Mouse (Mus musculus): ENCODE results near the gene Mgat4c. TPM values are rescaled to one million over a fixed set of nuclear protein-coding genes. Genes with fewer than 3 reads are reported as not detected.
"Not testable (repeated sequence)": the region's sequence is repeated elsewhere in the genome, so short reads cannot be mapped to it uniquely, and the experiment has no call there.

The Mgat4c gene
- polyA plus RNA-seq, 1 experiment, result not detected

GRCm38 (mm10) chr10:102308892-102309479 is 627.7 kb downstream of the Mgat4c start:
- Histone ChIP-seq H3K4me1 (ENCODE audit: control insufficient read depth, insufficient read depth, low read length) (no peaks in the 10 kb centered on the region), H3K4me3 (replicated peaks; ENCODE audit: control insufficient read depth, low read depth, low read length) (no peak overlapping the region), H3K27ac (ENCODE audit: control insufficient read depth, insufficient read depth, low read depth, low read length, poor library complexity) (no peak overlapping the region)
- WGBS, result 80% methylated on average over 5 of the region's 5 CpGs
- TF ChIP-seq POLR2A (IDR thresholded peaks at IDR 0.05; ENCODE audit: borderline replicate concordance, control insufficient read depth, low read depth, low read length), result no peak
- TF ChIP-seq CTCF (IDR thresholded peaks at IDR 0.05; ENCODE audit: control insufficient read depth, insufficient read depth, low read length), result no peak

GRCm38 (mm10) chr10:102365685-102366381 is 684.5 kb downstream of the Mgat4c start:
- H3K27ac ChIP-seq (ENCODE audit: control insufficient read depth, insufficient read depth, low read depth, low read length, poor library complexity), result no peak overlapping the region
- WGBS, result 78% methylated on average over 5 of the region's 5 CpGs
- no peak for TF ChIP-seq CTCF (IDR thresholded peaks at IDR 0.05; ENCODE audit: control insufficient read depth, insufficient read depth, low read length)
- no peak for TF ChIP-seq POLR2A (IDR thresholded peaks at IDR 0.05; ENCODE audit: borderline replicate concordance, control insufficient read depth, low read depth, low read length)
- no peak overlapping the region for H3K4me3 ChIP-seq (replicated peaks; ENCODE audit: control insufficient read depth, low read depth, low read length)
- no peaks in the 10 kb centered on the region for H3K4me1 ChIP-seq (ENCODE audit: control insufficient read depth, insufficient read depth, low read length)

GRCm38 (mm10) chr10:102370576-102370975 is 689.3 kb downstream of the Mgat4c start:
- WGBS, result 61% methylated on average over 1 of the region's 1 CpGs
- TF ChIP-seq CTCF (IDR thresholded peaks at IDR 0.05; ENCODE audit: control insufficient read depth, insufficient read depth, low read length) (no peak), POLR2A (IDR thresholded peaks at IDR 0.05; ENCODE audit: borderline replicate concordance, control insufficient read depth, low read depth, low read length) (no peak)
- Histone ChIP-seq H3K4me3 (replicated peaks; ENCODE audit: control insufficient read depth, low read depth, low read length) (no peak overlapping the region), H3K4me1 (ENCODE audit: control insufficient read depth, insufficient read depth, low read length) (no peaks in the 10 kb centered on the region), H3K27ac (ENCODE audit: control insufficient read depth, insufficient read depth, low read depth, low read length, poor library complexity) (no peak overlapping the region)

- Histone ChIP-seq H3K4me1 (ENCODE audit: control insufficient read depth, insufficient read depth, low read length) (no peaks in the 10 kb centered on the region), H3K4me3 (replicated peaks; ENCODE audit: control insufficient read depth, low read depth, low read length) (no peak overlapping the region), H3K27ac (ENCODE audit: control insufficient read depth, insufficient read depth, low read depth, low read length, poor library complexity) (no peak overlapping the region)
- TF ChIP-seq POLR2A (IDR thresholded peaks at IDR 0.05; ENCODE audit: borderline replicate concordance, control insufficient read depth, low read depth, low read length) (no peak), CTCF (IDR thresholded peaks at IDR 0.05; ENCODE audit: control insufficient read depth, insufficient read depth, low read length) (no peak)
Observed at GRCm38 (mm10) chr10:102372111-102372510, 690.8 kb downstream of the Mgat4c start.

- WGBS, result 85% methylated on average over 4 of the region's 4 CpGs
- no peak overlapping the region for H3K4me3 ChIP-seq (replicated peaks; ENCODE audit: control insufficient read depth, low read depth, low read length)
- no peak for TF ChIP-seq CTCF (IDR thresholded peaks at IDR 0.05; ENCODE audit: control insufficient read depth, insufficient read depth, low read length)
- no peaks in the 10 kb centered on the region for H3K4me1 ChIP-seq (ENCODE audit: control insufficient read depth, insufficient read depth, low read length)
- no peak overlapping the region for H3K27ac ChIP-seq (ENCODE audit: control insufficient read depth, insufficient read depth, low read depth, low read length, poor library complexity)
Observed at GRCm38 (mm10) chr10:102374061-102374460, 692.8 kb downstream of the Mgat4c start.

GRCm38 (mm10) chr10:102377377-102377776 is 696.1 kb downstream of the Mgat4c start:
- TF ChIP-seq POLR2A (IDR thresholded peaks at IDR 0.05; ENCODE audit: borderline replicate concordance, control insufficient read depth, low read depth, low read length) (no peak), CTCF (IDR thresholded peaks at IDR 0.05; ENCODE audit: control insufficient read depth, insufficient read depth, low read length) (no peak)
- WGBS, result 68% methylated on average over 4 of the region's 4 CpGs
- no peak overlapping the region for H3K4me3 ChIP-seq (replicated peaks; ENCODE audit: control insufficient read depth, low read depth, low read length)

GRCm38 (mm10) chr10:102389223-102389622 is 707.9 kb downstream of the Mgat4c start:
- WGBS, result 2% methylated on average over 1 of the region's 1 CpGs
- H3K4me1 ChIP-seq (ENCODE audit: control insufficient read depth, insufficient read depth, low read length), result no peaks in the 10 kb centered on the region
- H3K27ac ChIP-seq (ENCODE audit: control insufficient read depth, insufficient read depth, low read depth, low read length, poor library complexity), result no peak overlapping the region
- TF ChIP-seq POLR2A (IDR thresholded peaks at IDR 0.05; ENCODE audit: borderline replicate concordance, control insufficient read depth, low read depth, low read length), result no peak
- no peak for TF ChIP-seq CTCF (IDR thresholded peaks at IDR 0.05; ENCODE audit: control insufficient read depth, insufficient read depth, low read length)
- H3K4me3 ChIP-seq (replicated peaks; ENCODE audit: control insufficient read depth, low read depth, low read length), result no peak overlapping the region

More at GRCm38 (mm10) chr10:102377377-102377776, 696.1 kb downstream of the Mgat4c start:
- Histone ChIP-seq H3K4me1 (ENCODE audit: control insufficient read depth, insufficient read depth, low read length) (no peaks in the 10 kb centered on the region), H3K27ac (ENCODE audit: control insufficient read depth, insufficient read depth, low read depth, low read length, poor library complexity) (no peak overlapping the region)

- H3K4me3 ChIP-seq (replicated peaks; ENCODE audit: control insufficient read depth, low read depth, low read length), result no peak overlapping the region
- no peak overlapping the region for H3K27ac ChIP-seq (ENCODE audit: control insufficient read depth, insufficient read depth, low read depth, low read length, poor library complexity)
- no peak for TF ChIP-seq CTCF (IDR thresholded peaks at IDR 0.05; ENCODE audit: control insufficient read depth, insufficient read depth, low read length)
- TF ChIP-seq POLR2A (IDR thresholded peaks at IDR 0.05; ENCODE audit: borderline replicate concordance, control insufficient read depth, low read depth, low read length), result no peak
- 86% methylated on average over 2 of the region's 2 CpGs for WGBS
- no peaks in the 10 kb centered on the region for H3K4me1 ChIP-seq (ENCODE audit: control insufficient read depth, insufficient read depth, low read length)
Observed at GRCm38 (mm10) chr10:102417654-102418272, 736.5 kb downstream of the Mgat4c start.

GRCm38 (mm10) chr10:102435048-102435447 is 753.8 kb downstream of the Mgat4c start:
- H3K4me1 ChIP-seq (ENCODE audit: control insufficient read depth, insufficient read depth, low read length); H3K27ac ChIP-seq (ENCODE audit: control insufficient read depth, insufficient read depth, low read depth, low read length, poor library complexity); H3K4me3 ChIP-seq (replicated peaks; ENCODE audit: control insufficient read depth, low read depth, low read length): not testable (repeated sequence)
- WGBS, result 7% methylated on average over 7 of the region's 7 CpGs

- H3K27ac ChIP-seq (ENCODE audit: control insufficient read depth, insufficient read depth, low read depth, low read length, poor library complexity); H3K4me3 ChIP-seq (replicated peaks; ENCODE audit: control insufficient read depth, low read depth, low read length); H3K4me1 ChIP-seq (ENCODE audit: control insufficient read depth, insufficient read depth, low read length): not testable (repeated sequence)
- 36% methylated on average over 6 of the region's 6 CpGs for WGBS
Observed at GRCm38 (mm10) chr10:102435467-102435866, 754.2 kb downstream of the Mgat4c start.
